In genomic region chr1:51607437-51607855, GRCm38 (mm10) we compare ENCODE assay signal across 10 mouse cellular contexts.
A peak's percentile ranks its signal among the peaks of the same experiment; 100 is the strongest.
DNase-seq lines count a peak whose midpoint lies in the region; ATAC-seq lines count a peak whose summit lies in the region.
"Had no signal": no experiment of that assay in that cellular context is flagged by ENCODE, and none has a peak within 500 bp of the region (broad histone marks: within the 10 kb centered on the region; RNA-seq: fewer than 3 reads in every experiment).

No protein-coding gene starts in this region.

- H3K36me3 ChIP-seq in midbrain, embryonic 11.5 days (ENCODE audit: control insufficient read depth, insufficient read depth, low read length) = no peaks in the 10 kb centered on the region
- H3K36me3 ChIP-seq in midbrain, embryonic 10.5 days = no peaks in the 10 kb centered on the region
- H3K36me3 ChIP-seq in hindbrain, embryonic 16.5 days (ENCODE audit: control insufficient read depth, insufficient read depth, low read length) = no peaks in the 10 kb centered on the region
- H3K36me3 ChIP-seq in neural tube, embryonic 15.5 days = no peaks in the 10 kb centered on the region

- H3K9me3 ChIP-seq in midbrain, embryonic 11.5 days (ENCODE audit: control insufficient read depth, low read length) = no peaks in the 10 kb centered on the region
- no peaks in the 10 kb centered on the region for H3K9me3 ChIP-seq in midbrain, embryonic 10.5 days (replicated peaks)
- H3K9me3 ChIP-seq in hindbrain, embryonic 16.5 days (ENCODE audit: control insufficient read depth, low read length) = no peaks in the 10 kb centered on the region
- H3K9me3 ChIP-seq in neural tube, embryonic 15.5 days (replicated peaks) = no peaks in the 10 kb centered on the region

- no peak overlapping the region for H3K4me3 ChIP-seq in midbrain, embryonic 11.5 days (ENCODE audit: low read depth, low read length)
- H3K4me3 ChIP-seq in midbrain, embryonic 10.5 days = no peak overlapping the region
- H3K4me3 ChIP-seq in hindbrain, embryonic 16.5 days (ENCODE audit: low read length) = no peak overlapping the region
- H3K4me3 ChIP-seq in neural tube, embryonic 15.5 days (replicated peaks) = no peak overlapping the region

- peak; percentile 65; the same call in 1 of the 2 replicates for ATAC-seq in midbrain, embryonic 11.5 days (ENCODE audit: low FRiP score)
- ATAC-seq in hindbrain, embryonic 16.5 days = peak; percentile 76
- ATAC-seq in neural tube, embryonic 15.5 days (ENCODE audit: low FRiP score) = peak; percentile 84
- ATAC-seq: intestine, postnatal 0 days had no signal

- H3K4me1 ChIP-seq in midbrain, embryonic 11.5 days (ENCODE audit: control insufficient read depth, insufficient read depth, low read length) = peaks cover 3% of the 10 kb centered on the region; the same call in 1 of the 2 replicates
- H3K4me1 ChIP-seq in midbrain, embryonic 10.5 days = peaks cover 7% of the 10 kb centered on the region
- peaks cover 9% of the 10 kb centered on the region for H3K4me1 ChIP-seq in hindbrain, embryonic 16.5 days (ENCODE audit: control insufficient read depth, insufficient read depth, low read depth, low read length)
- H3K4me1 ChIP-seq in neural tube, embryonic 15.5 days = peaks cover 13% of the 10 kb centered on the region

- no peak overlapping the region for H3K9ac ChIP-seq in midbrain, embryonic 11.5 days (ENCODE audit: low read length)
- no peak overlapping the region for H3K9ac ChIP-seq in hindbrain, embryonic 16.5 days (ENCODE audit: low read depth, low read length)
- no peak overlapping the region for H3K9ac ChIP-seq in neural tube, embryonic 15.5 days (replicated peaks)

- H3K27me3 ChIP-seq in midbrain, embryonic 11.5 days (ENCODE audit: control insufficient read depth, insufficient read depth, low read length) = no peaks in the 10 kb centered on the region
- H3K27me3 ChIP-seq in midbrain, embryonic 10.5 days (ENCODE audit: low read depth, poor library complexity, severe bottlenecking) = no peaks in the 10 kb centered on the region
- H3K27me3 ChIP-seq in hindbrain, embryonic 16.5 days (replicated peaks; ENCODE audit: control insufficient read depth, insufficient read depth, low read length) = no peaks in the 10 kb centered on the region
- no peaks in the 10 kb centered on the region for H3K27me3 ChIP-seq in neural tube, embryonic 15.5 days (replicated peaks)

- peak; percentile 12 for DNase-seq in adrenal gland, adult 2 months
- no peak for DNase-seq in adrenal gland, postnatal 4 days (ENCODE audit: low spot score in 2 of 2)
- DNase-seq in midbrain, embryonic 11.5 days (ENCODE audit: low spot score, missing footprints) = no peak
- DNase-seq in midbrain, embryonic 10.5 days (ENCODE audit: low spot score) = no peak
- DNase-seq in frontal cortex, adult 2 months (ENCODE audit: extremely low spot score in 1 of 2, low spot score in 1 of 2) = no peak
- DNase-seq in yolk sac, embryonic 10.5 days (ENCODE audit: low spot score) = no peak
- DNase-seq: lung, adult 2 months had no signal

- 43% methylated on average over 8 of the region's 8 CpGs for WGBS in midbrain, embryonic 11.5 days
- 60% methylated on average over 8 of the region's 8 CpGs for WGBS in midbrain, embryonic 10.5 days
- 7% methylated on average over 8 of the region's 8 CpGs for WGBS in hindbrain, embryonic 16.5 days
- 9% methylated on average over 8 of the region's 8 CpGs for WGBS in neural tube, embryonic 15.5 days

- no peak overlapping the region for H3K27ac ChIP-seq in midbrain, embryonic 11.5 days (ENCODE audit: low read depth, low read length)
- H3K27ac ChIP-seq in midbrain, embryonic 10.5 days (replicated peaks) = no peak overlapping the region
- peak overlapping the region; percentile 6; the same call in 1 of the 2 replicates for H3K27ac ChIP-seq in hindbrain, embryonic 16.5 days (ENCODE audit: low read depth, low read length)
- H3K27ac ChIP-seq in neural tube, embryonic 15.5 days (replicated peaks) = peak overlapping the region; percentile 73

- no peak overlapping the region for H3K4me2 ChIP-seq in midbrain, embryonic 11.5 days
- H3K4me2 ChIP-seq in hindbrain, embryonic 16.5 days (ENCODE audit: low read length) = no peak overlapping the region
- H3K4me2 ChIP-seq in neural tube, embryonic 15.5 days = peak overlapping the region; percentile 4; the same call in 1 of the 2 replicates

Comparison
In these comparisons a context has a peak if more than half of its experiments do, and no peak if none do; other contexts are left out.
1. H3K27ac ChIP-seq: peak in hindbrain, embryonic 16.5 days (single experiment) and neural tube, embryonic 15.5 days (single experiment); none in midbrain, embryonic 11.5 days (single experiment) and midbrain, embryonic 10.5 days (single experiment).
2. Peak in every context shown above with its lines, with median percentiles within 50 percentile points of each other: ATAC-seq.